Mouse (Mus musculus): ENCODE data around the gene Dlgap5.
A peak's percentile ranks its signal among the peaks of the same experiment; 100 is the strongest.

The Dlgap5 gene

GRCm38 (mm10) chr14:47395462-47396026, 22.7 kb downstream of the Dlgap5 start:
- peak; percentile 59 to 64 for DNase-seq (ENCODE audit: low spot score in 2 of 2)

- DNase-seq (ENCODE audit: low spot score in 2 of 2): no peak
Observed at GRCm38 (mm10) chr14:47395007-47395406, 23.2 kb downstream of the Dlgap5 start.

- DNase-seq (ENCODE audit: low spot score in 2 of 2): no peak
Observed at GRCm38 (mm10) chr14:47393354-47394094, 24.7 kb downstream of the Dlgap5 start.

- DNase-seq (ENCODE audit: low spot score in 2 of 2): no peak
Observed at GRCm38 (mm10) chr14:47386125-47386524, 32.1 kb downstream of the Dlgap5 start.

- DNase-seq (ENCODE audit: low spot score in 2 of 2): no peak
Observed at GRCm38 (mm10) chr14:47384653-47385052, 33.6 kb downstream of the Dlgap5 start.

GRCm38 (mm10) chr14:47383911-47384310, 34.3 kb downstream of the Dlgap5 start:
- no peak for DNase-seq (ENCODE audit: low spot score in 2 of 2)

GRCm38 (mm10) chr14:47378336-47378735, 39.9 kb downstream of the Dlgap5 start:
- DNase-seq (ENCODE audit: low spot score in 2 of 2): no peak

GRCm38 (mm10) chr14:47376526-47376925, 41.7 kb downstream of the Dlgap5 start:
- DNase-seq (ENCODE audit: low spot score in 2 of 2): no peak

- DNase-seq (ENCODE audit: low spot score in 2 of 2): peak; percentile 41 to 52
Observed at GRCm38 (mm10) chr14:47373728-47374678, 44.2 kb downstream of the Dlgap5 start.

GRCm38 (mm10) chr14:47371689-47372088, 46.5 kb downstream of the Dlgap5 start:
- DNase-seq (ENCODE audit: low spot score in 2 of 2): no peak

GRCm38 (mm10) chr14:47370790-47371189, 47.4 kb downstream of the Dlgap5 start:
- DNase-seq (ENCODE audit: low spot score in 2 of 2): no peak

- no peak for DNase-seq (ENCODE audit: low spot score in 2 of 2)
Observed at GRCm38 (mm10) chr14:47369741-47370140, 48.5 kb downstream of the Dlgap5 start.

- DNase-seq (ENCODE audit: low spot score in 2 of 2): no peak
Observed at GRCm38 (mm10) chr14:47367461-47367860, 50.7 kb downstream of the Dlgap5 start, which contains the start of gene Lgals3. TSS of gene Lgals3 (plus strand) at chr14:47367751.

GRCm38 (mm10) chr14:47366881-47367321, 51.3 kb downstream of the Dlgap5 start:
- DNase-seq (ENCODE audit: low spot score in 2 of 2): no peak

GRCm38 (mm10) chr14:47364742-47365449, 53.3 kb downstream of the Dlgap5 start:
- DNase-seq (ENCODE audit: low spot score in 2 of 2): peak; percentile 33 to 43

- peak; percentile 17 to 25 for DNase-seq (ENCODE audit: low spot score in 2 of 2)
Observed at GRCm38 (mm10) chr14:47361899-47362298, 56.3 kb downstream of the Dlgap5 start.

- no peak for DNase-seq (ENCODE audit: low spot score in 2 of 2)
Observed at GRCm38 (mm10) chr14:47361418-47361817, 56.8 kb downstream of the Dlgap5 start.

- peak; percentile 24 to 40 for DNase-seq (ENCODE audit: low spot score in 2 of 2)
Observed at GRCm38 (mm10) chr14:47359610-47360009, 58.6 kb downstream of the Dlgap5 start.

GRCm38 (mm10) chr14:47356622-47357021, 61.6 kb downstream of the Dlgap5 start:
- DNase-seq (ENCODE audit: low spot score in 2 of 2): no peak

- DNase-seq (ENCODE audit: low spot score in 2 of 2): no peak
Observed at GRCm38 (mm10) chr14:47354948-47355347, 63.3 kb downstream of the Dlgap5 start.

GRCm38 (mm10) chr14:47354111-47354577, 64.1 kb downstream of the Dlgap5 start:
- DNase-seq (ENCODE audit: low spot score in 2 of 2): no peak

Data from spleen, postnatal 36 days (tissue).